In genomic region chr5:118876586-118877312, GRCm38 (mm10) we compare ENCODE assay signal across 8 mouse cellular contexts.
DNase-seq lines count a peak whose midpoint lies in the region; ATAC-seq lines count a peak whose summit lies in the region.

No protein-coding gene starts in this region.

- peak overlapping the region; percentile 9; the same call in 1 of the 2 replicates for H3K27ac ChIP-seq in lung, embryonic 15.5 days
- H3K27ac ChIP-seq in intestine, embryonic 15.5 days, result no peak overlapping the region
- H3K27ac ChIP-seq in neural tube, embryonic 13.5 days (replicated peaks), result no peak overlapping the region

- H3K4me1 ChIP-seq in lung, embryonic 15.5 days, result peaks cover 14% of the 10 kb centered on the region; the same call in 1 of the 2 replicates
- no peaks in the 10 kb centered on the region for H3K4me1 ChIP-seq in intestine, embryonic 15.5 days (replicated peaks)
- peaks cover 9% of the 10 kb centered on the region; the same call in 1 of the 2 replicates for H3K4me1 ChIP-seq in neural tube, embryonic 13.5 days (replicated peaks)

- no peaks in the 10 kb centered on the region for H3K36me3 ChIP-seq in lung, embryonic 15.5 days
- no peaks in the 10 kb centered on the region for H3K36me3 ChIP-seq in intestine, embryonic 15.5 days
- no peaks in the 10 kb centered on the region for H3K36me3 ChIP-seq in neural tube, embryonic 13.5 days

- peaks cover 16% of the 10 kb centered on the region for H3K27me3 ChIP-seq in lung, embryonic 15.5 days
- H3K27me3 ChIP-seq in intestine, embryonic 15.5 days (replicated peaks), result peaks cover 4% of the 10 kb centered on the region
- peaks cover 59% of the 10 kb centered on the region for H3K27me3 ChIP-seq in neural tube, embryonic 13.5 days

- H3K4me3 ChIP-seq in lung, embryonic 15.5 days, result peak overlapping the region; percentile 35
- peak overlapping the region; percentile 29 for H3K4me3 ChIP-seq in intestine, embryonic 15.5 days (replicated peaks)
- H3K4me3 ChIP-seq in neural tube, embryonic 13.5 days, result peak overlapping the region; percentile 17

- H3K9ac ChIP-seq in lung, embryonic 15.5 days, result no peak overlapping the region
- no peak overlapping the region for H3K9ac ChIP-seq in intestine, embryonic 15.5 days
- H3K9ac ChIP-seq in neural tube, embryonic 13.5 days, result no peak overlapping the region

- 5% methylated on average over 18 of the region's 18 CpGs for WGBS in lung, embryonic 15.5 days
- 10% methylated on average over 18 of the region's 18 CpGs for WGBS in intestine, embryonic 15.5 days
- 10% methylated on average over 18 of the region's 18 CpGs for WGBS in neural tube, embryonic 13.5 days

- ATAC-seq in lung, embryonic 15.5 days (ENCODE audit: borderline replicate concordance, extremely low read depth, low FRiP score, low TSS enrichment), result no peak
- ATAC-seq in intestine, embryonic 15.5 days, result no peak
- no peak for ATAC-seq in neural tube, embryonic 13.5 days (ENCODE audit: low read depth)

- DNase-seq in adrenal gland, adult (ENCODE audit: inconsistent age in 2 of 2, low spot score in 1 of 2), result peak; percentile 39 to 80
- DNase-seq in adrenal gland, adult 8-10 months, result no peak
- no peak for DNase-seq in lung, postnatal 4 days
- no peak for DNase-seq in layer of hippocampus, postnatal 10 days (ENCODE audit: low spot score in 2 of 2)
- no peak for DNase-seq in urinary bladder, adult 2 months (ENCODE audit: low spot score)

- no peaks in the 10 kb centered on the region for H3K9me3 ChIP-seq in lung, embryonic 15.5 days
- no peaks in the 10 kb centered on the region for H3K9me3 ChIP-seq in intestine, embryonic 15.5 days
- H3K9me3 ChIP-seq in neural tube, embryonic 13.5 days, result no peaks in the 10 kb centered on the region

- peak overlapping the region; percentile 61 for H3K4me2 ChIP-seq in lung, embryonic 15.5 days
- H3K4me2 ChIP-seq in intestine, embryonic 15.5 days (replicated peaks), result peak overlapping the region; percentile 69
- H3K4me2 ChIP-seq in neural tube, embryonic 13.5 days, result peak overlapping the region; percentile 44

Comparison
In these comparisons a context has a peak if more than half of its experiments do, and no peak if none do; other contexts are left out.
1. DNase-seq: peak in adrenal gland, adult (2 of 2); none in adrenal gland, adult 8-10 months (single experiment), lung, postnatal 4 days (0 of 2), layer of hippocampus, postnatal 10 days (0 of 2) and urinary bladder, adult 2 months (single experiment).
2. Peak in every context shown above with its lines, with median percentiles within 50 percentile points of each other: H3K4me2 ChIP-seq and H3K4me3 ChIP-seq.